Mouse (Mus musculus) forebrain, embryonic 16.5 days (tissue): ENCODE measurements around the gene Hs1bp3. TPM values are rescaled to one million over a fixed set of nuclear protein-coding genes. Genes with fewer than 3 reads are reported as not detected.

Experiments used
- ATAC-seq: fragments of 200-750 bp; cut with Nextera tagmentation; 2 replicates; pipeline ENCODE4 v1.8.0; 2017; ENCODE audit warnings: mild to moderate bottlenecking, moderate library complexity
- H3K27ac ChIP-seq: fragments of 300-500 bp; sonication (generic); 2 replicates; pipeline ENCODE4 v1.5.1; 2014; ENCODE audit warnings: low read length, control low read depth
- H3K27me3 ChIP-seq: fragments of 300-500 bp; sonication (generic); replicated peaks from 2 replicates; pipeline ENCODE4 v1.6.1; 2014; ENCODE audit warnings: low read length; ENCODE audit not compliant: control insufficient read depth, insufficient read depth
- H3K36me3 ChIP-seq: fragments of 300-500 bp; sonication (generic); 2 replicates; pipeline ENCODE4 v1.6.1; 2014; ENCODE audit not compliant: control insufficient read depth, insufficient read depth
- H3K4me1 ChIP-seq: fragments of 300-500 bp; sonication (generic); replicated peaks from 2 replicates; pipeline ENCODE4 v1.6.1; 2014; ENCODE audit warnings: low read length; ENCODE audit not compliant: control insufficient read depth, insufficient read depth
- H3K4me2 ChIP-seq: fragments of 300-500 bp; sonication (generic); 2 replicates; pipeline ENCODE4 v1.6.1; 2014; ENCODE audit warnings: mild to moderate bottlenecking, low read length, control low read depth
- H3K4me3 ChIP-seq: fragments of 300-500 bp; sonication (generic); replicated peaks from 2 replicates; pipeline ENCODE4 v1.5.1; 2014; ENCODE audit warnings: mild to moderate bottlenecking, low read length, control low read depth
- H3K9ac ChIP-seq: fragments of 300-500 bp; sonication (generic); replicated peaks from 2 replicates; pipeline ENCODE4 v1.6.1; 2014; ENCODE audit warnings: low read depth, low read length, control low read depth
- H3K9me3 ChIP-seq: fragments of 300-500 bp; sonication (generic); 2 replicates; pipeline ENCODE4 v1.6.1; 2016; ENCODE audit warnings: low read length; ENCODE audit not compliant: control insufficient read depth
- WGBS: fragments of 180-500 bp; shearing (Covaris S2); extraction: QIAGEN DNeasy Blood & Tissue Kit; methylation state at CpG from one replicate; pipeline ENCODE4 v1.1.7; 2014; 5-methylcytosine and 5-hydroxymethylcytosine counted together
- polyA plus RNA-seq: library from polyadenylated mRNA; unstranded; fragments of >200 nt; fragmentation: Nextera tagmentation; extraction: Ambion mirVana; gene quantifications from 2 replicates; pipeline ENCODE4 v1.2.1, GENCODE M21; 2015

Hs1bp3 gene
- polyA plus RNA-seq, 1 experiment from 2014 or later, result 11.1 TPM

DNA sequence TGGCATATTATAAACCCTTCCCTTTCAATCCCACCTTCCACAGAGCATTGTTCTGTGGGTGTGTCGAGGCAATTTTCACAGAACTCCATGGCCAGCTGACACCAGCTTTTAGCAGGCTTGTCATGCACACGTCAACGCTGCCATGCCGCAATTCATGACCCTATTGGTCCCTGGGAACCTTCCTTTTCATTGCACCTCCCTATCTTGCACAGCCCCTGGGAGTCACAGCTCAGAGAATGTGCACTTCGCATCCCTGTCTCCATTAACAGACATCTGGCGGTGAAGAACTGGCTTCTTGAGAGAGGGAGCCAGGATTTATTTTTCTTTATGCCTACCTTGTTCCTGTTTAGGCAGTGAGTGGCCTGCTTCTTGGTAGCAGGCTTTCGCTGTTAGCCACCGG lies 25.7 kb downstream of the Hs1bp3 start:
- Histone ChIP-seq H3K9ac (no peak overlapping the region), H3K36me3 (no peaks in the 10 kb centered on the region; the same call in 1 of the 2 replicates), H3K4me1 (no peaks in the 10 kb centered on the region), H3K27ac (no peak overlapping the region), H3K27me3 (no peaks in the 10 kb centered on the region), H3K4me3 (no peak overlapping the region), H3K4me2 (no peak overlapping the region), H3K9me3 (no peaks in the 10 kb centered on the region)
- ATAC-seq, result no peak
- 65% methylated on average over 8 of the region's 8 CpGs for WGBS

DNA sequence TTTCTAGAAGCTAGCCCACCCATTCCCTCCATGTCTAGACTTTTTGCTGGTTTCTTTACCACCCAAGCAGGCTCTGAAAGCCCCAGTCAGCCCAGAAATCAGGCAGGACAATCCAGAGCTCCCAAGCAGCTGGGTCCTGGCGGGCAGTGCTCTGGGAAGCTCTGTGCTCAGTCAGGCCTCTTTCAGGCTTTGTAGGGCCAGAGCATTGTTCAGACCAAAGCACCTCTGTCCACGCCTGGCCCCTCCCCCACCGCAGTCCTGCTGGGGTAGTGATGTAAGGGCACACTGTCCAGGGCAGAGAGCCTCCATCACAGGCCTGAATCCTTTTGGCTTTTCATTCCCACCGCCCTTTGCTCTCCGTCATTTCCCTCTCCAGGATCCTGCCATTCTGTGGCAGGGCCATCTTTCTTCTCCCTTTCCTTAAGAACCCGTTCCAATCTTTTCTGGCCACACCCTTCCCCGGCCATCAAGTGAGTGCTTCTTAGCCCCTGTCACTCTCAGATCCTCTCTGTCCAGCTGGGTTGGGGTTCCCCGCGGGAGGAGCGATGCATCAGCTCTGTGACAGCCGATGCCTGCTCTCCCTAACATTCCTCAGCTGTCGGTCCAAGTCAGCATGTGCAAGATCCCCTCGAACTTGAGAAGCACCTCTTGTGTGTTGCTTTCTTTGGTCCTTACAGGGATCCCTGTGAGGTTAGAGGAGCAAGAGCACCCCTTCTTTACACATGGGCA lies 26.5 kb downstream of the Hs1bp3 start:
- Histone ChIP-seq H3K27me3 (no peaks in the 10 kb centered on the region), H3K9me3 (no peaks in the 10 kb centered on the region), H3K4me1 (no peaks in the 10 kb centered on the region), H3K27ac (no peak overlapping the region), H3K9ac (no peak overlapping the region), H3K36me3 (no peaks in the 10 kb centered on the region; the same call in 1 of the 2 replicates), H3K4me2 (no peak overlapping the region), H3K4me3 (no peak overlapping the region)
- WGBS, result 34% methylated on average over 13 of the region's 13 CpGs
- no peak for ATAC-seq

DNA sequence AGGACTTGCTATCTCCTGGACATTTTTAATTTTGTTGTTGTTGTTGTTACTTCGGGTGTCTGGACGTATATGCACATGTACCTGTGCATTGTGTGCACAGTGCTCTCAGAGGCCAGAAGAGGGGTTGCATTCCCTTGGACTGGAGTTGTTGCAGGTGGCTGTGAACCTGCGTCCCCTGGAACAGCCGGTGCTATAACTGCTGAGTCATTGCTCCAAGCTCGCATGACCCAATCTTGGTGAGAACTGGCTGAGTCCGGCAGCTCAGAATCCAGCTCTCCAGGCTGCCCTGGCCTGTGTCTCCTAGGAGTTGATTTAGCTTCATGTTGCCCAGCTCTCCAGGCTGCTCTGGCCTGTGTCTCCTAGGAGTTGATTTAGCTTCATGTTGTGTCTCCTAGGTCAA lies 27.8 kb downstream of the Hs1bp3 start:
- H3K27me3 ChIP-seq, result no peaks in the 10 kb centered on the region
- no peaks in the 10 kb centered on the region; the same call in 1 of the 2 replicates for H3K36me3 ChIP-seq
- no peaks in the 10 kb centered on the region for H3K9me3 ChIP-seq
- over 99% methylated on average over 6 of the region's 6 CpGs for WGBS
- H3K4me1 ChIP-seq, result no peaks in the 10 kb centered on the region
- no peak overlapping the region for H3K27ac ChIP-seq
- no peak overlapping the region for H3K9ac ChIP-seq
- H3K4me3 ChIP-seq, result no peak overlapping the region
- no peak for ATAC-seq
- no peak overlapping the region for H3K4me2 ChIP-seq

DNA sequence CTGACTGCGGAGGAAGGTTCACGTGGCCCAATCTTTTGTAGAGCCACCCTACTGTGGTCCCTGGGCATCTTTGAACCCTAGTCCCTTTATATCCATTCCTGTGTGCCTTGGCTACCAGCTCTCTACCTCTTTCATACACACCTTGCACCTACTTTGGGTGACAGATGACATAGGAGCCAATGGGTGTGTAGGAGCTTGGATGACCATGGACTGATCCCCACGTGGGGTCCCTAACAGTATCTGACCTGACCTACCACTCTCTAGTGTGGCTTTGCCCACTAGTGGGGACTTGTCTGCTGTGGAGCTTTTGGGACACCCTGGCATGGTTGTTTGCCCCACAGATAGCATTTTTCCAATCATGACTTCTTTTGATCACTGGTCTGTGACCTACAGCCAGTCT lies 30.1 kb downstream of the Hs1bp3 start:
- Histone ChIP-seq H3K27me3 (no peaks in the 10 kb centered on the region), H3K4me3 (no peak overlapping the region), H3K36me3 (no peaks in the 10 kb centered on the region), H3K27ac (no peak overlapping the region), H3K9me3 (no peaks in the 10 kb centered on the region), H3K9ac (no peak overlapping the region), H3K4me1 (no peaks in the 10 kb centered on the region), H3K4me2 (no peak overlapping the region)
- ATAC-seq, result no peak
- WGBS, result 98% methylated on average over 3 of the region's 3 CpGs

DNA sequence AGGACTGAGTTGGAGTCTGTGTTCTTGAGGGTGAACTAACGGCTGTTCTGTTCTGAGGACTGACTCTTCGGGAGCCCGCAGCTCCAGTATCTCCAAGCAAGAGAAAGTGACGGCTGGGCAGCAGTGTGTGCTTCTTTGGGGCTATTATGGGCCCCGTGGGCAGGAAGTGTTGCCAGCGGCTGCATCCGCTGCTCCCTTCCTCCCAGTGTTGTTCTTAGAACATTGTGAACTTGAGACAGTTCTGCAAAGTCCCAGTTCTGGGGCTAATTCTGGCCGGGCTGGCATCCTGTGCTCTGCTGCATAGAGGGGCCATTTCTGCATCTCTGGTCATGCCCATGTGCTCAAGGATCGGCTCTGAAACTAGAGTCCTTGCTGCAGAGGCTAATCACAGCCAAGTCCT lies 31.7 kb downstream of the Hs1bp3 start:
- no peaks in the 10 kb centered on the region for H3K27me3 ChIP-seq
- H3K4me3 ChIP-seq, result no peak overlapping the region
- H3K4me2 ChIP-seq, result no peak overlapping the region
- peaks cover 3% of the 10 kb centered on the region for H3K4me1 ChIP-seq
- H3K9ac ChIP-seq, result no peak overlapping the region
- H3K9me3 ChIP-seq, result no peaks in the 10 kb centered on the region
- no peak overlapping the region for H3K27ac ChIP-seq
- 0 out of 2 replicates have a peak, but pooled peaks have one; percentile 8 for ATAC-seq
- no peaks in the 10 kb centered on the region for H3K36me3 ChIP-seq
- 75% methylated on average over 9 of the region's 9 CpGs for WGBS

DNA sequence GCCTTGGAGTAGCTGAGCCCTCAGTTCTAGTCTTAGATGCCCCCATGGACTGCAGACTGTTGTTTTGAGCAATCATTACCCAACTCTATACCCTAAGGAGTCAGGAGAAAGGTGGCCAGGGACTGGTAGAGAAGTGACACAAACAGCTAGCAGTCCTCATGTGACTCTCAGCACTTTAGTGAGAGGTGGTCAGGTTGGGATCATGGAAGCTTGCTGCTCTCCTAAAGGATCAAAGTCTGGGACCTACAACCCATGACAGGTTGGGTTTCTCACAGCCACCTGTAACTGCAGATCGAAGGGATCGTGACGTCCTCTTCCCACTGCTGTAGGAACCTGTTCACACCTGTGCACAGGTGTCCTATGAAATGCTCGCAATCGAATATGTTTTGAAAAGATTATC lies 32.3 kb downstream of the Hs1bp3 start:
- Histone ChIP-seq H3K36me3 (no peaks in the 10 kb centered on the region), H3K4me3 (no peak overlapping the region), H3K27ac (no peak overlapping the region), H3K4me1 (peaks cover 3% of the 10 kb centered on the region), H3K27me3 (no peaks in the 10 kb centered on the region), H3K4me2 (no peak overlapping the region), H3K9ac (no peak overlapping the region), H3K9me3 (no peaks in the 10 kb centered on the region)
- 96% methylated on average over 5 of the region's 5 CpGs for WGBS
- no peak for ATAC-seq

DNA sequence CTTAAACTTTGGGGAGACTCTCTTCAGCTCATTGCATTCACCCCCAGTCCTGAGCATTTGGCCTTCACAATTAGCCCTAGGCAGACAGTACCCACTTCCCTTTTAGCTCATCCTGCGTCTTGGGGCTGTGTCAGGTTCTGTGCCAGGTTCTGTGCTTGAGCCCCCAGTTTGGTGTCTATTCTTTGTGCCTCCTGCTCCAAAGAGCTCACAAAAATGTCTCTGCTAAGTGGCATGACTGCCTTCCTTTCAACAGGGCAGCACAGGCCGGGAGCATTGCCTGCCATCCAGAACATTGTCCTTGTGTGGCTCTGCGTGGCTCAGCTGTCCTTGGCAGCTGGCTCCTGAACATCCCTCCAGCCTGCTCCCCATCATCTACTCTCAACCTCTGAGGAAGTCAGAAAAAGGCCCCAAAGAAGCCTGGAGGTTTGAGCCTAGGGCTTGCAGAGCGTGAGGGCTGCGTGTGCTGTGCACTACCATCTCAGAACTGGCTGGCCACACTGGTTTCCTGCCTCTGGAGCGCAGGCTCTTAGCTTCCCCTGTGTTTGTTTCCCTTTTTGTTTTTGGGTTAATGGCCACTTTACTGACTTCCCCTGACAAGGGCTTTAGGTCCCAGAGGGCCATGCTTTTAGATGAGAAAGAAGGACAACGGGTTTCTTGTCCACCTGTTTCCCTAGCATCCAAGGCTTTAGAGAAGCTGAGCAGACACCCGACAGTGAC lies 34.7 kb downstream of the Hs1bp3 start:
- Histone ChIP-seq H3K4me3 (no peak overlapping the region), H3K9me3 (no peaks in the 10 kb centered on the region)
- WGBS, result 87% methylated on average over 8 of the region's 8 CpGs

DNA sequence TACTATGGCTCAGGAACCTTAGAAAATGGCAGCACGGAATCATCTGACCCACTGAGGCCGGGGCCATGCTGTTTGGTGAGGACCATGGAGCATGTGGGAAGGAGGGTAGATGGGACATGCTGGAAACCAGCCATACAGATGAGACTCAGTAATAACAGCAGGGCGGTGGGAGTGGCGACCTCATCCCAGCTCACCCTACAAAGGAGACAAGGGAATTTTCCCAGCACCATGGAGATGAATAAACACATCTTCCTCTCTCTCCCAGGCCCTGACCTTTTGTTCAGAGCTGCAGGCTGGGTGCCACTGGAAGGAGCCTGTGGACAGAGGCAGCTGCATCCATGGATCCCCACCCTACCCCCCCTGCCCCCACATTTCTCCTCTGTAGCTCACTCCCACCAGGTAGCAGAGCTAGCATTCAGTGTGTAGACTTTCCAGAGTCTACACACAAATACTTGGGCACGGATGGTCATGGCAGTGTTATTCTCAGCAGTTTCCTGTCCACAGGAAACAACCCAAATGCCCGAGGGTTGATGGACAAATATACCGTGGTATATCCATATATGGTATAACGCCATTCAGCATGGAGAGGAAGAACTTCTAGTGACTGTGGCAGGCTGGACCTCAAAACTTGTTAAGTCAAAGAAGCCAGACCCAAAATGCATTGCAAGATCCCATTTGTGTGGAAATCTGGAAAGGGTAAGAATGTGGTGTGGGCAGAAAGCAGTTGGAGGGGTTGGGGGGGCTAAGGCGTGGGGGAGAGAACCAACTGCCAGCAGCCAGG lies 35.7 kb downstream of the Hs1bp3 start:
- Histone ChIP-seq H3K9me3 (no peaks in the 10 kb centered on the region), H3K9ac (no peak overlapping the region), H3K27me3 (no peaks in the 10 kb centered on the region), H3K4me3 (no peak overlapping the region), H3K27ac (no peak overlapping the region), H3K36me3 (no peaks in the 10 kb centered on the region), H3K4me1 (peaks cover 3% of the 10 kb centered on the region), H3K4me2 (no peak overlapping the region)
- no peak for ATAC-seq
- WGBS, result 80% methylated on average over 9 of the region's 9 CpGs

More for the DNA sequence above, 34.7 kb downstream of the Hs1bp3 start:
- H3K36me3 ChIP-seq, result no peaks in the 10 kb centered on the region
- peaks cover 3% of the 10 kb centered on the region for H3K4me1 ChIP-seq
- no peak for ATAC-seq
- no peak overlapping the region for H3K27ac ChIP-seq
- no peak overlapping the region for H3K9ac ChIP-seq
- H3K27me3 ChIP-seq, result no peaks in the 10 kb centered on the region
- H3K4me2 ChIP-seq, result no peak overlapping the region
